ENCODE assay signal across 8 mouse cellular contexts in the genomic region with DNA sequence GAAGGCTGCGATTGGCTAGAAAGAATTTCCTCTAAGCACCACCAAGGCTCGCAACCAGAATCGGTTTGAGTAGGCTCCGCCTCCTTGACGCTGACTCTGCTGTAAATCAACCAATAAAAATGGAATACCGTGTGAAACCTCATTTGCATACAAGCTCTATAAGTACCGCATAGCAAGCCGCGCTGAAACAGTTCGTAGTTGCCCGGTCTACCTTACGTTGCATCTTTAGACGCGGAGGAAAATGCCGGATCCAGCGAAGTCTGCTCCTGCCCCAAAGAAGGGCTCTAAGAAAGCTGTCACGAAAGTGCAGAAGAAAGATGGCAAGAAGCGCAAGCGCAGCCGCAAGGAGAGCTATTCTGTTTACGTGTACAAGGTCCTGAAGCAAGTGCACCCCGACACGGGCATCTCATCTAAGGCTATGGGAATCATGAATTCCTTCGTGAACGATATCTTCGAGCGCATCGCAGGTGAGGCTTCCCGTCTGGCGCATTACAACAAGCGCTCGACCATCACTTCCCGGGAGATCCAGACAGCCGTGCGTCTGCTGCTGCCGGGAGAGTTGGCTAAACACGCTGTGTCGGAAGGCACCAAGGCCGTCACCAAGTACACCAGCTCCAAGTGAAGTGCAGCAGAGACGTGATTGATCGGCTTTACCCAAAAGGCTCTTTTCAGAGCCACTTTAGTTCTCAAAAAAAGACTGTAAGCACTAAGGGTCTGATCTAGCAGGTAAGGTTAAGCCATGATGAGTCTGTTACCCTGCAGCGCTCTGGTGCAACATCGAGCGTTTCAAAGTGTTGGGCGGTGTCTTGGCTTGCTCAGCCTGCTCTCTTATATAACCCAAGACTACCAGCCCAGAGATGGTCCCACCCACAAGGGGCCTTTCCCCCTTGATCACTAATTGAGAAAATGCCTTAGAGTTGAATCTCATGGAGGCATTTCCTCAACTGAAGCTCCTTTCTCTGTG. TPM values are rescaled to one million over a fixed set of nuclear protein-coding genes. Genes with fewer than 3 reads are reported as not detected.
DNase-seq lines count a peak whose midpoint lies in the region; ATAC-seq and TF ChIP-seq lines count a peak whose summit lies in the region.

Hist2h2bb (plus strand) TSS at position 242 of the 964 bp plus-strand sequence.

- H3K4me3 ChIP-seq in hindbrain, embryonic 10.5 days = peak within 1 kb of the TSS; percentile 66
- H3K4me3 ChIP-seq in lung, postnatal 0 days (ENCODE audit: low read depth, low read length) = peak within 1 kb of the TSS; percentile 49

- peak within 1 kb of the TSS; percentile 87 for H3K4me2 ChIP-seq in lung, postnatal 0 days (replicated peaks; ENCODE audit: low read depth, low read length)

- no peaks in the 10 kb centered on the region; the same call in 1 of the 2 replicates for H3K27me3 ChIP-seq in hindbrain, embryonic 10.5 days (ENCODE audit: insufficient read depth, poor library complexity, severe bottlenecking)
- H3K27me3 ChIP-seq in lung, postnatal 0 days (replicated peaks; ENCODE audit: insufficient read depth, low read length) = no peaks in the 10 kb centered on the region

- H3K9ac ChIP-seq in lung, postnatal 0 days (replicated peaks; ENCODE audit: low read depth) = peak within 1 kb of the TSS; percentile 42

- peak within 1 kb of the TSS; percentile 94 for H3K27ac ChIP-seq in hindbrain, embryonic 10.5 days
- H3K27ac ChIP-seq in lung, postnatal 0 days (ENCODE audit: low read length) = peak within 1 kb of the TSS; percentile 92

- H3K9me3 ChIP-seq in hindbrain, embryonic 10.5 days = no peaks in the 10 kb centered on the region
- H3K9me3 ChIP-seq in lung, postnatal 0 days (ENCODE audit: low read length) = no peaks in the 10 kb centered on the region

- TF ChIP-seq EP300 in lung, postnatal 0 days (IDR thresholded peaks at IDR 0.05) = no peak

- no peaks in the 10 kb centered on the region for H3K36me3 ChIP-seq in hindbrain, embryonic 10.5 days
- no peaks in the 10 kb centered on the region for H3K36me3 ChIP-seq in lung, postnatal 0 days (ENCODE audit: insufficient read depth, low read length)

- H3K4me1 ChIP-seq in hindbrain, embryonic 10.5 days (replicated peaks) = peaks cover 20% of the 10 kb centered on the region
- no peaks in the 10 kb centered on the region for H3K4me1 ChIP-seq in lung, postnatal 0 days (ENCODE audit: insufficient read depth, low read depth, low read length)

- peak; percentile 100 for DNase-seq in MEL-GATA-1-ER (ENCODE audit: extremely low read depth, low read depth)
- peak; percentile 91 for DNase-seq in cerebellum, adult 8-10 months
- peak; percentile 92 for DNase-seq in hindbrain, embryonic 10.5 days (ENCODE audit: low spot score)
- peak; percentile 98 for DNase-seq in layer of hippocampus, adult 9-11 months
- peak; percentile 99 for DNase-seq in lung, postnatal 0 days (ENCODE audit: low spot score)
- peak; percentile 72 for DNase-seq in ovary, postnatal 14 days (ENCODE audit: low spot score)
- peak; percentile 92 for DNase-seq in thymus, postnatal 14 days

- peak; percentile 89 for ATAC-seq in frontal cortex, adult (ENCODE audit: low TSS enrichment)
- peak; percentile 96 for ATAC-seq in lung, postnatal 0 days

- WGBS in hindbrain, embryonic 10.5 days = under 1% methylated on average over 45 of the region's 45 CpGs
- under 1% methylated on average over 45 of the region's 45 CpGs for WGBS in lung, postnatal 0 days

- TF ChIP-seq CTCF in lung, postnatal 0 days (IDR thresholded peaks at IDR 0.05) = no peak

RNA-seq across cellular contexts. Expression of gene Hist2h2bb, which starts in this region (rescaled TPM):
- polyA plus RNA-seq in hindbrain, embryonic 10.5 days (2016; fragmentation: Nextera tagmentation; extraction: Ambion mirVana) = 9.4 and 9.7 TPM in 2 replicates
- polyA plus RNA-seq in lung, postnatal 0 days (2015; fragmentation: Nextera tagmentation; extraction: Ambion mirVana) = 0.48 and 2.9 TPM in 2 replicates

Comparison
In these comparisons a context has a peak if more than half of its experiments do, and no peak if none do; other contexts are left out.
1. Peak in every context shown above with its lines: DNase-seq, ATAC-seq, H3K4me3 ChIP-seq and H3K27ac ChIP-seq.